Mouse (Mus musculus): Measurements from ENCODE around the gene Hacd2. TPM values are rescaled to one million over a fixed set of nuclear protein-coding genes. Genes with fewer than 3 reads are reported as not detected.

The Hacd2 gene
- total RNA-seq, 1 experiment from 2014 or later, result 7.7 TPM

DNA sequence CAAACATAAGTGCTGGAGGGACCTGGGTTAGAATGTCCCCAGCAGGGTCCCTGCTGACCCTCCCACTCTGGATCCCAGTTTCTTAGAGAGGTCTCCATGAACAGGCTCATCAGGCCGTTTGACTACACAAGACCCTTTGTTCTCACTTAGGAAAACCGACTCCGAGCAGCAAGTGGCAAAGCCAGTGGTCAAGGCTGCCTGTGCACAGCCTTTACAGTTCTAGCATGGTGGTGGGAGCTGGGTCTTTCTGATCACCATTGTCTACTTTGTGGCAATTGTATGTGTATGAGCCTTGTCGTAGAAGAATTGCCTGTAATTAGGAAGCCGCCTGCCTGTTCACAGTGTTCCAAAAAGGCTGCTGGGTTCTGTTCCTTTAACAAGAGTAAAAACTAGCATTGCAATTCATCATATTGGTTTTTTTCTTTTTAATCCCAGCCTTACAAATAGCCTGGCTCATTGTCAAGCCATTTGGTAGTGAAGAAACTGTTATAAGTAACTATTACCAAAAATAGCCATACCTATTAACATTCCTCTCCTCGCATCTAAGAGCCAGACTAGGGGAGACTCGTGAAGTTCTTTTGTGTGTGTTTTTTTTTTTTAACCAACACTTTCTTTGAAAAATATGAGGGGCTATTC lies 87.5 kb downstream of the Hacd2 start:
- no peak for ATAC-seq (replicated peaks; ENCODE audit: low read depth, poor library complexity, severe bottlenecking)

DNA sequence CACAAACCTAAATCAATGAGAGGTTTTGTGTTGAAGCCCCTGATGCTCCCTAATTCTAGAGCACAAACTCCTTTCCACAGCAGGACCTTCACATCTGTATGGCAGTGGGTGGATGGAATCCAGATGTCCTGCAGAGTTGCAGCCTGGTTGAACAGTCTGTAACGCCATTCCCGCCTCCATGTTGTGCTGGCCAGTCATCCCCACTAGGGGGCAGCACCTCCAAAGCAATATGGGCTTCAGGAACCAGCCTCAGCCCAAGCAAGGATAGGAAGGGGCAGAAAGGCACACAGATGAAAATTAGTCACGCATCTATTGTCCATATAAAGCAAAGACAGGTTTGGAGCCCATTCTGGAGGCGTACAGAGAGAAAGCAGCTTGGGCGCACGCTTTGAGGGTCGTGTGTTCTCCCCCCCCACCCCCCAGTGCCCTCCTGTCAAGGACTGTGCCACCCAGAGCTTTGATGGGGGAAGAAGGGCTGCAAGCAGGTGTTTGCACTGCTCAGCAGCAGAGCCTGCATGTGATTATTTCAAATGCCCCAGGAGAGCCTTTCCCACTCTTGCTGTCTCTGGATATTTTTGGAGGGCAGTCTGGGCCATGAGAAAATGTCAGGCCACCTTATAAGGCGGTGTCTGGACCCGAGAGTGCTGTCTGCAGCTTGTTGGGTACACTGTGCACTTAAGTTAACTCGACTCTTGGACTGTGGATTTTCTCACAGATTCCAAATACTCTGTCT lies 88.3 kb downstream of the Hacd2 start:
- ATAC-seq (replicated peaks; ENCODE audit: low read depth, poor library complexity, severe bottlenecking), result peak; percentile 93

- ATAC-seq (replicated peaks; ENCODE audit: low read depth, poor library complexity, severe bottlenecking), result no peak
Measured at GRCm38 (mm10) chr16:35111143-35111620, 89.0 kb downstream of the Hacd2 start.

DNA sequence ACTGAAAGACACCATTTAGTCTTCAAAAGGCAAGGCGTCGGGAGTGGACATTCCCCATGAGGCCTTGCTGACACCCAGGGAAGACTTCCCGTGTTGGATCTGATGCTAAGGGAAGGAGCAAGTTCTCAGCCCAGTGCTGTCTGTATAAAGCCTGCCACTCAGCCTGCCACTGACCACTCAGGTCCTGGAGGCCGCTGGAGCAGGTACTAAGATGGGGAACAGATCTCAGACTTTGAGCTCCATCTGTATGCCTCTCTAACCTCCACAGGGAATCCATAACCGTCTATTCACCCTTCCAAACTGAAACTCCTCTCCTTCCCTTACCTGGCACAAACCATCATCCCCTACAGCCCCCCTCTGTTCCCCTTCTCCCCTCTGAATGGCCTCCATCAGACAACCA lies 91.3 kb downstream of the Hacd2 start:
- no peak for ATAC-seq (replicated peaks; ENCODE audit: low read depth, poor library complexity, severe bottlenecking)

GRCm38 (mm10) chr16:35116328-35116956 lies 94.2 kb downstream of the Hacd2 start:
- no peak; the same call in 1 of the 2 replicates for ATAC-seq (replicated peaks; ENCODE audit: low read depth, poor library complexity, severe bottlenecking)

- ATAC-seq (replicated peaks; ENCODE audit: low read depth, poor library complexity, severe bottlenecking), result no peak
Measured at GRCm38 (mm10) chr16:35117436-35117835, 95.2 kb downstream of the Hacd2 start.

- ATAC-seq (replicated peaks; ENCODE audit: low read depth, poor library complexity, severe bottlenecking), result no peak
Measured at GRCm38 (mm10) chr16:35120603-35121002, 98.4 kb downstream of the Hacd2 start.

DNA sequence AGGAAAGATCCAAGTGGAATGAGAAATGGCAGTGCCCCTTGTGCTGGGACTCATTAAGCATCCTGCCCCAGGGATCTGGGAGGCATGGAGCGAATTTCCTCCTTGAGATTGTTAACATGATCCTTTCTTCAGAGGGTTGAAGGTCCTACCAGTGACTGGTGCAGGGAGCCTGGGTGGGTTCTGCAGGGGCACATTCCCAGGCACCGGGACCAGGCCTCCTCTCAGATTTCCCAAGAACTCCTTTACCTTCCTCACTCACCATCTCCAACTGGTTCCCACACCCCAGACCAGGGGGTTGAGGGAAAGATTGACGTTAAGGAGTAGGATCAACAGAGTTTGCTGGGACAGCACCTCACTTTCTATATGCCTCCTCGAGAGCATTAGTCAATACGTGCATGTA lies 105.0 kb downstream of the Hacd2 start:
- ATAC-seq (replicated peaks; ENCODE audit: low read depth, poor library complexity, severe bottlenecking), result no peak

DNA sequence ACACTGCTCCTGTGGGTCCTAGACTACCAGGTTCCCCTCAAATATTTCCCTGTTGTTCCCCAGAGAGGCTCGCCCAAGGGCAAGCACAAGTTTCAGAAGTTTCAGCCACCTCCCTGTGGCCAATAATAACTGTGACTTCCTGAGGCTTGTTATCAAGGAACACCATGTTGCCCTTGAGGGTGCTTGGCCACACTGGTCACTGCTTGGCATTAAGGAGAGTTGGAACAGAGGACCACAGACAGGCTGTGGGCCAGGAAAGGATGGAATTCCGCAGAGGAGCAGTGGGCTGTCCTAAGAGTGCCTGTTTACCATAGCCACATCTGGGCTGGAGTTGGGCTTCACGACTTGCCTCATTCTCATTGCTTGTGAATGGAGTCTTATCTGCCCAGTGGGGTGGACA lies 107.9 kb downstream of the Hacd2 start:
- peak; percentile 45 for ATAC-seq (replicated peaks; ENCODE audit: low read depth, poor library complexity, severe bottlenecking)

- no peak for ATAC-seq (replicated peaks; ENCODE audit: low read depth, poor library complexity, severe bottlenecking)
Measured at GRCm38 (mm10) chr16:35139416-35139815, 117.2 kb downstream of the Hacd2 start.

DNA sequence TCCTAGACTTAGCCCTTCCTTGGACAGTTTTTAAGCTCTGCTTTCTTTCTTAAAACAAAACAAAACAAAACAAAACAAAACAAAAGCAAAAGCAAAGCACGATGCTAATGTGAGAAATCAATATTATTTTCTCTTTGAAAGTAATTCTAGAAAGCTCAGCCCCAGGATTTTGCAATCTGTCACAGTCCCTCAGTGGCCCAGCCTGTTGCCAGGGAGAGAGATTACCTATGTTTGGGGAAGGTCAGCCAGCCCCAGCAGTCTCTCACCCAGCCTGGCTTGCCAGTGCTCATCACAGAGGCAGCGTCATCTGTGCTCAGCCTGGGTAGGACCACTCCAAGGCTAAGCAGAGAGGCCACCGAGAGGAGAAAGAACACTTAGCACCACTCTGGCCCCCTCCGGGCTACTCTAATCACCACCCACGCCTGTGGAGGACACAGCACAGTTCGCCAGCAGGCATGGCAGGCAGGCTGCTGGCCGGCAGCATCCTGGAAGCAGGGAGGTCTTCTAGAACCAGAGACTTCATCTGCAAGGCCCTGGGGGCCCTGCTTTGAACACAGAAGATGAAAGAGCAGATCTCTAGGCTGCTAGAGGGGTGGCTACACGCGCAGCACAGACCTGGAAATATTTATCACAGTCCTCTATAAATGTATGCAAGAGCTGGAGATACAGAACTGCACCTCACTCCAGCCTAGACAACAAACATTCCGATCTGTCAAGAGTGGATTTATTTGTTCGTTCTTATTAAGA lies 117.8 kb downstream of the Hacd2 start:
- ATAC-seq (replicated peaks; ENCODE audit: low read depth, poor library complexity, severe bottlenecking), result no peak

DNA sequence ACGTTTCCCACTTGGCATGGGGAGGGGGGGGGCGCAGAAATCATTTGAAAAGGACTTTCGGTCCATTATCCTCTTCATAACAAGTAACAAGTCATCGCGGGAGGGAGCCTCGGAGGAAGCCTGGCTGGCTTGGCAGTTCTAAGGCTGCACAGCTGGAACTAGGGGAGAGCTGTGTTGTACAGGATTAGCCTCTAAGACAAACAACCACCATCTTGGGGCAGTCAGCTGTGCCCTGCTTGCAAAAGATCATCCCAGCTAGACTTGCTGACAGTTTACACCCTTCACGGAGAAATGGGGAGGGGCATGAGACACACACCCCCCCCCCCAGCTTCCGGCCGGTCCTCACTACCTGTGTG lies 118.4 kb downstream of the Hacd2 start:
- ATAC-seq (replicated peaks; ENCODE audit: low read depth, poor library complexity, severe bottlenecking), result no peak

GRCm38 (mm10) chr16:35141839-35142238 lies 119.6 kb downstream of the Hacd2 start:
- ATAC-seq (replicated peaks; ENCODE audit: low read depth, poor library complexity, severe bottlenecking), result no peak

- ATAC-seq (replicated peaks; ENCODE audit: low read depth, poor library complexity, severe bottlenecking), result no peak
Measured at GRCm38 (mm10) chr16:35146153-35146552, 123.9 kb downstream of the Hacd2 start.

DNA sequence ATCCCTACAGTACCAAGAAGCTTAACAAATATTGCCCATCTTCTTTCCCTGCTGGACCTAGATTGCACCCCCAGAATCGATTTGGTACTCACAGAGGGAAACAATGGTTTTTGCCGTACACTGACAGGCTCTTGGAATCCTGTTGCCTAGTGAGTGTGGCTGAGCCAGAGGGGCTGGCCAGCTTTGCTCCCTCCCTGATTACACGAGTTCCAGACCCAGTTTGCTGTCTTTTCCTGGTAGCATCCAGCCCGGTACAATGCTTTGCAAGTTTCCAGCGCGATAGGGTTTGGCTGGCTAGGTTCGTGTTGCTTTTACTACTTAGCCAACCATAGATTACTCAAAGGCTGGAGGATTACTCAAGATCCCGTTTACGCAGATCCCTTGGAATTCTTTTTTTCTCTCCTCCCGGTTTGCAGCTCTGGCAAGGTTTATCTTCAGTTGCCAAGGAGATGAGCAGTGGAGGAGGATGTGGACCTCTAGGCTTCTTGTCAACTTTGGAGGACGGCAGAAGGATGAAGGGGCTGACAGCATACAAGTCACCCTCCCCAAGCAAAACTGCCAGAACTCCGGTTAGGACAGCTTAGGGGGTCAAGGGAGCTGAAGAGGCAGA lies 131.0 kb downstream of the Hacd2 start:
- ATAC-seq (replicated peaks; ENCODE audit: low read depth, poor library complexity, severe bottlenecking), result no peak

- ATAC-seq (replicated peaks; ENCODE audit: low read depth, poor library complexity, severe bottlenecking), result 0 out of 2 replicates have a peak, but pooled peaks have one; percentile 9
Measured at GRCm38 (mm10) chr16:35154245-35154640, 132.0 kb downstream of the Hacd2 start.

GRCm38 (mm10) chr16:35154641-35155390 lies 132.6 kb downstream of the Hacd2 start, which contains the start of gene Adcy5:
Gene Adcy5, plus strand, starts transcription at chr16:35154877.
- no peak for ATAC-seq (replicated peaks; ENCODE audit: low read depth, poor library complexity, severe bottlenecking)

DNA sequence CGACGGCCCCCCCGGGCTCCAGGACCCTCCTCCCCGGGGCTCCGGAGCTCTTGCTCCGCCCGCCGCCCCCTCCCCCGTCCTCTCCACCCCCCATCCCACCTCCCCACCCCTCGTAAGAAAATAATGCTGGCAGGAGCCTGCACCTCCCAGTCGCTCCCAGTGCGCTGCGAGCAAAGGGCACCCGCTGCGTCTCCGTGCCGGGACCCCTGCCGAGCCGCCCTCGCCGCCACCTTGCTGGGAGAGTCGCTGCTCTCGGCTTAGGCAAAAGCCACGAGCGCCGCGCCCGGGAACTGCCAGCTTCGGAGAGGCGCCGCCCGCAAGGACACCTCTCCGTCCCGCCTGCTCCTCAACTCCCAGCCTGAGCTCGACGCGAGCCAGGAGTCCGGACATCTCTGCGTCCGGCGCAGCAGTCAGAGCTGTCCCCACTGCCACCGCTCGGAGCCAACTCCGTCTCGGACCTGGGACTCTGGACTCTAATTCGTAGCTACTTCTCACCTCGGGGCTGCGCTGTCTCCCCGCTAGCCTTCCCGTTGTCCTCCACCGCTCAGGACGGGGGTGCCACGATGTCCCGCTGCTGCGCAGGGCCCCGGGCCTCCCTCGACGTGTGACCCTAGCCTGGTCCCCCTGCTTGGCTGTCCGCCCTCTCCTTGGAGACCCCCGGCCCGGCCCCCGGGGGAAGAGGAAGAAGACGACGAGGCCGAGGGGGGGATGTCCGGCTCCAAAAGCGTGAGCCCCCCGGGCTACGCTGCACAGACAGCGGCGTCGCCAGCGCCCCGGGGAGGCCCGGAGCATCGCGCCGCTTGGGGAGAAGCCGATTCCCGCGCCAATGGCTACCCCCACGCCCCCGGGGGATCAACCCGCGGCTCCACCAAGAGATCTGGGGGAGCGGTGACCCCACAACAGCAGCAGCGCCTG lies 133.4 kb downstream of the Hacd2 start:
- ATAC-seq (replicated peaks; ENCODE audit: low read depth, poor library complexity, severe bottlenecking), result no peak

All from common myeloid progenitor, adult 5-6 weeks (primary cell).